Mouse (Mus musculus) frontal cortex, postnatal 25 days (tissue): ENCODE measurements around the gene Psors1c2.
"Not testable (repeated sequence)": the region's sequence is repeated elsewhere in the genome, so short reads cannot be mapped to it uniquely, and the experiment has no call there.

Experiments used
- DNase-seq, 2 experiments: peaks; one replicate each; pipeline ENCODE4 v3.0.0; 2022; ENCODE audit warnings: low spot score in 2 of 2

Psors1c2 gene

DNA sequence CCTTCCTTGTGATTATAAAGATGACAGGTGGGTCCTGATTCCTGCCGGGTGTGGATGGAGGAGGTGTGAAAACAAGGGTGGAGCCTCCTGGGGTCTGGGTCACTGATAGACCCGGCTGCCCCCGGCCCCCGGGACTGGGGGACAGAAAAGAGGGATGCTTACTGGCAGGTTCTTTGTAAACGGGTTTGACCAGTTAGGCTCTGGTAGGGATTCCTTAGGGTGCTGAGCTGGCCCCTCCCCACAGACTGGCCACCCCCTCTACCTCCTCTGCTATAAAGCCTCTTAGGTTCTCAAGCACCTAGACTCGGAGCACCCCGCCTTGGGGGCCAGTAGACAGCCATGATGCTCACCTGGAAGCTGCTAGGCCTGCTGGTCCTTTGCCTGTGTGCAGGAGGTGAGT, at the start of gene Psors1c2:
Gene Psors1c2, plus strand, starts transcription at position 301 of the 400 bp plus-strand sequence.
- DNase-seq: no peak

DNA sequence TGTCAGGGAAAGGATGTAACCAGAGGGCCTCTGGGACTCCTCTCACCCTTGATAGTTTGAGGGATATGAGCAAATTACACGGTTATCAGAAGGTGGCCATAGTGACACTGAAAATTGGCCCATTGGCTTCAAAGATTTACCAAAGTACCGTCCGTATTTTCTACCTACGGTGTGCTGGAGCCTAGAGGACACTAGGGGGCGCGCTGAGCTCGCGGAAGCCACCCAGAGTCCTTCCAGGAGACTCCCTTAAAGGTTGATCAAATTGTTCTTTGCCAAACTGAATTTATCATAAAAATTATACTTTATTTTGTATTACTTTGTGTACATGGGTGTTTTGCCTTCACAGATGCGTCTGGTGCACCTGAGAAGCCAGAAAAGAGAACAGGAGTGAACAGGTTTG, 48.9 kb upstream of the Psors1c2 start:
- peak; percentile 28 to 48 for DNase-seq

DNA sequence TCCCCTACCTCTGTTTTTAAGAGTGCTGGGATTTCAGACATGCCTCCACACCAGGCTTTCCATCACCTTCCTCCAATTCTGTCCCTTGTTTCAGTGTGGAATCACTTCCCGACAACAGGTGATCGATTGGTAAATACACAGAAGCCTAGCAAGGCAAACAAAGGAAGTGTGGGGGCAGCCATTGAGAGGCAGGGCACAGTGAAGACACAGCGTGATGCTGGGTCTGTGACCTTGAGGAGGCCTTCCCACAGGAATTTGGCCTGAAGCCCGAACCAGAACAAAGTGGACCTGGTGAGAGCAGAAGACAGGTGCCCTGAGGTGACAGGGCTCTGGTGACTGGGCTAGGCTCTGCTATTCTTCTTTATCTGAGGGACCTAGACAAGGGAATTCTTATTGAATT, 47.3 kb upstream of the Psors1c2 start:
- no peak for DNase-seq

DNA sequence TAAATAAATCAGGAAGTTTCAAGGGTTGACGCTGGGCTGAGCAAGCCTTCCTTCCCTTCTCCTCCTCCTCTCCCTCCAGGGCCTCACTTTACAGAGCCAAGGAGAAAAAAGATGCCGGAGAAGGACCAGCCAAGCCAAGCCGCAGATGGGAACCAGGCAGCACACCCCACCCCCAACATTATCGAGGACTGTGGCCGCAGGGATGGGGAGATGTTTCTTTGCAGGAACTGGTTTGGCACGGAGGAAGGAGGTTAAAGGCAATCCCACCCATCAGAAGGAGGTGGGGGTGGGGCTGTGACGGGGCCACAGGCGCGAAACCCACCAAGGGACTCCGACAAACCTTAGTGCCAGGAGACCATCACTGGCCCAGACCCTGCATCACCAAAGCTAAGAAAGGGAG, 46.3 kb upstream of the Psors1c2 start:
- DNase-seq: no peak

DNA sequence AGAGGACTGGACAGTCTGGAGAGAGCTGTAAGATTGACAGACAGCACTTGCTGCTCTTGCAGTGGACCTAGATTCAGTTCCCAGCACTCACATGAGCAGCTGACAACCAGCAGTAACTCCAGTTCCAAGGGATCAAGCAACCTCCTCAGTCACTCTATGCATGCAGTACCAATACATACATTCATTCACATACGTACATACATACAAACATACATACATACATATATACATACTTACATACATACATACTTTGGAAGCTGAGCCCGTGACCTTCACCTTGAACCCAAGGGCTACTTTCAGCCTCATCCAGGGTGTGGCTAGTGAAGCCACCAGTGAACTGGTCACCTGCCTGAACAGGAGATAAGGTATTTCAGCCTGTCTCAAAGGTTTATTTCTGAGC, 45.0 kb upstream of the Psors1c2 start:
- DNase-seq: no peak

DNA sequence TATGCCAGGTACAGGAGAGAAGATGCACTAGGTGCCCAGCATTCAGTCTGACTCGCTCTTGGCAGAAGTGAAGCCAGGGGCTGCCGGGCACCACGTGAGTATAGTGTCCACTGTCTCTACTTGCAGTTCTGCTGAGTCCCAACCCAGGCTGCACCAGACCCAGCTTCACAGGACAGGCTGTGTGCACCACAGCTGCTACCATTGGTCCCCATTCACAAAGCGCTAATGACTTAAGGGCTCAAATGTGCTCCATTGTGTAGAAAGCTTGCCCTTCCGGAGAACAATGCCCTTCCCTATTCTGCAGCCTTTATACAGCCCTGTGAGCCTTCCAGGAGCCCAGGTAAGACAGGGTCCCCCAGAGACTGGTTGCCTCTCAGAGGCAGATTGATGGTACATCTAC, 42.7 kb upstream of the Psors1c2 start:
- DNase-seq: no peak

DNA sequence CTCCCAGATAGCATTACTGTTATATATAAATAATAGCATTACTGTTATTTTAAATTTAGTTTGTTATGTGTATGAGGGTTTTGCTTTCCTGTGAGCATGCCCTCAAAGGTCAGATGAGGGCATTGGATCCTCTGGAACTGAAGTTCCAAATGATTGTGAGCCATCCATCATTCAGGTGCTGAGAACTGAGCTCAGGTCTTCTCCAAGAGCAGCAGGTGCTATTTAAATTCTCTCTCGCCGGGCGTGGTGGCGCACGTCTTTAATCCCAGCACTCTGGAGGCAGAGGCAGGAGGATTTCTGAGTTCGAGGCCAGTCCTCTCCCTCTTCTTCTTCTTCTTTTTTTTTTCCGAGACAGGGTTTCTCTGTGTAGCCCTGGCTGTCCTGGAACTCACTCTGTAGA, 35.9 kb upstream of the Psors1c2 start:
- DNase-seq: no peak

DNA sequence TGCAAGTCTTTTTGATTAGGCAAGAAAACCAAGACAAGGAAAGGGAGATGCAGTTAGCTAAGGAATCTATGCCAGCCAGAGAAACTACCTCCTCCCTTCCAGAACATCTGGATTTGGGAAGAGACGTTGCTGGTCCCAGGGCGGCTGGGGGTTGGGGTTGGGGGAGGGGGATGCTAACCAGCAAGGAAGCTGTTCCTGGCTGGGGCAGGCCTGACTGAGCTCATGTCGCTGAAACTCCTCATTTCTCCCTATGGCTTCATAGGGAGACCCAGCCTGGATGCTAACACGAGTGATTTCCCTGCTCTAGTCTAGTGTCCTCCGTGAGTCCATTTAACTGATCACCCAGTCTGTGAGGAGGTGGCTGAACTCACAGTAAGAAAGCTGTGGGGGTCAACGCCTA, 30.8 kb upstream of the Psors1c2 start:
- DNase-seq: no peak

DNA sequence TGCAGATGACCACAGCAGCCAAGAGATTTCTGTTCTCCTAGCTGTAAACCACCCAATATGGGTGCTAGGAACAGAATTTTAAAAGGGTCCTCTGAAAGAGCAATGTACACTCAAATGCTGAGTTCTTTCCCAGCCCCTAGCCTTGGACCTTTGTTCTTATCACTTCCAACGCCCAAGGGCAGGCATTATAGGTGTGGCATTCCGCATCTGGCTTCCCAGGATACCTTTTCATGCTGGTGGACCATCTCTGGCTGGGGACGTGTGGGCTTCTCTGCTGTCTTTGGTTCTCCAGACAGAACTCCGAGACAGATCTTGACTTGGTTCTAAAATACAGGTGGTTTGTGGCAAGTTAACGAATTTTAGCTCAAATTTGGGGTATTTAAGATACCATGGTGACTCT, 30.2 kb upstream of the Psors1c2 start:
- no peak for DNase-seq

DNA sequence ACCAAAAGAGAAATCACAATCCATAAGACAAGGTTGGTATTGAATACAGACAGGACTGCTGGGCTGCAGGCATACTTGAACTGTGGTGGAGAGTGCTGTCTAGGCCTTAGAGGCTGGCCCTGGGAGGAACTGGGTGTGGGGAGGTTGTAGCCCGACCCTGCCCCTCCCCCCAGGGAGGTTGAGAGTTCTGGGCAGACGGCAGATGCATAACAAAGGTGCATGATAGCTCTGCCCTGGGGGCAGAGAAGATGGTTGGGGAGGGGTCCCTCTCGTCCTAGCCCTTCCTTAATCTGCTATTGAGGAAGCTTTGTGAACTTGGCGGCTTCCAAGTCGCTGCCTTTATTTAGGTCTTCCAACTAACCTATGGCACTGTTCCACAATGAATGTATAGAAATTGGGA, 29.2 kb upstream of the Psors1c2 start:
- DNase-seq: no peak

DNA sequence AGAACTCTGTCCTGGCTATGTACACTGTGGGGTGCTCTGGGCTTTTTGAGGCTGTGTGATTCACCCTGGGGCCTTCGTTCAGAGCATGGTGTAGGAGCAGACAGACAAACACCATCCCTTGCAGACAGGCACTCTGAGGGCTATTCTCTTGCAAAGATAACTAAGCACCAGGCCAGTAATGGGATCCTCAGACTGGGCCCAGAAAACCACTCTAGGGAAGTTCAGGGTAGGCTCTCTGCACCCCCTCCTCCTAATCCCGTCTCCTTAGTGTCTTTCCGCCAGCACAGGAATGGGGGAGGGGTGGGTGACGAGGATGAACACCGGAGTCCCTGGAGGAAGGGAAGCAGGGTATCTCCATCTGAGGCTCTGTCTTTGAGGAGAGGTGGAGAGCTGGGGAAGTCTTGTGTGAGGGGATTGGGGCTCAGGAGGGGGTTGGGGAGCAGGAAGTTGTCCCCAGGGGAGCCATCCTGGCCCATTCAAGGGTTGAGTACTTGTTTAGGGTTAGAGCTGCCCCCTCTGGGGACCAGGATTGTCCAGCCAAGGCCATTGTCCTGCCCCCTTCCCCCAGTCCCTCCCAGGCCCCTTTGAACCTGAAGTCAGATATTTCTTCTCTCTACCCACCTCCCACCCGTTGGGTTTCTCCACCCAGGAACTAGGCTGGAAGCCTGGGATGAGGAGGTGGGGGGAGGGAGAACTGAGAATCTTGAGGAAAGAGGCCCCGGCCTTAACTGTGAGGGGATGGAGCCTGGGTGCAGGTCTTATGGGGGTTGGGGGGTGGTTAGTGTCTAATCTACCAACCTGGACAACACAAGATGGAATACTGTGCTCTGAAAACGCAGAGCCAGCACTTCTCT, 28.1 kb upstream of the Psors1c2 start:
- no peak for DNase-seq

DNA sequence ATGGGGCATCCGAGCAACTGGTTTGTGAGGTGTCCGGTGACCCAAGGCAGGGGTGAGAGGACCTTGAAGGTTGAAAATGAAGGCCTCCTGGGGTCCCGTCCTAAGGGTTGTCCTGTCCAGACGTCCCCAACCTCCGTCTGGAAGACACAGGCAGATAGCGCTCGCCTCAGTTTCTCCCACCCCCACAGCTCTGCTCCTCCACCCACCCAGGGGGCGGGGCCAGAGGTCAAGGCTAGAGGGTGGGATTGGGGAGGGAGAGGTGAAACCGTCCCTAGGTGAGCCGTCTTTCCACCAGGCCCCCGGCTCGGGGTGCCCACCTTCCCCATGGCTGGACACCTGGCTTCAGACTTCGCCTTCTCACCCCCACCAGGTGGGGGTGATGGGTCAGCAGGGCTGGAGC, 27.2 kb upstream of the Psors1c2 start, which contains the start of gene Pou5f1:
Gene Pou5f1, plus strand, starts transcription at position 243 of the 400 bp plus-strand sequence.
- no peak for DNase-seq

DNA sequence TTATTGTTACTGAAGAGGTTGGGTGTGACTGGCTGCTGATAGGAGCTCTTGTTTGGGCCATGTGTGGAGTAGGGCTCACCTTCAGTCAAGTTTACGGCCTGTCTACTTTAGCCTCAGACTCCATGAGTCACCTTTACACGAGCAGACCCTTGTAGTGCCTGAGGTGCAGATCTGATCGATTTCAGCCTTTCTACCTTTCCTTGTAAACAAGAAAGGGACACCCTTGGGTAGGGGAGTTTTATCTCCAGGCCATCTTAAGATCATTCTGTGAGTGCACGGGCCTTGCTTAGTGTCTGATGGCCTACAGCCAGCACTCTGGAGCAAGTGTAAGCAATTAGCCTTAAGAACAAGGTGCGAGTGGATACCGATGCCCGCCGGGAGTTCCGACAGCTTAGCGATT, 26.1 kb upstream of the Psors1c2 start:
- no peak for DNase-seq

DNA sequence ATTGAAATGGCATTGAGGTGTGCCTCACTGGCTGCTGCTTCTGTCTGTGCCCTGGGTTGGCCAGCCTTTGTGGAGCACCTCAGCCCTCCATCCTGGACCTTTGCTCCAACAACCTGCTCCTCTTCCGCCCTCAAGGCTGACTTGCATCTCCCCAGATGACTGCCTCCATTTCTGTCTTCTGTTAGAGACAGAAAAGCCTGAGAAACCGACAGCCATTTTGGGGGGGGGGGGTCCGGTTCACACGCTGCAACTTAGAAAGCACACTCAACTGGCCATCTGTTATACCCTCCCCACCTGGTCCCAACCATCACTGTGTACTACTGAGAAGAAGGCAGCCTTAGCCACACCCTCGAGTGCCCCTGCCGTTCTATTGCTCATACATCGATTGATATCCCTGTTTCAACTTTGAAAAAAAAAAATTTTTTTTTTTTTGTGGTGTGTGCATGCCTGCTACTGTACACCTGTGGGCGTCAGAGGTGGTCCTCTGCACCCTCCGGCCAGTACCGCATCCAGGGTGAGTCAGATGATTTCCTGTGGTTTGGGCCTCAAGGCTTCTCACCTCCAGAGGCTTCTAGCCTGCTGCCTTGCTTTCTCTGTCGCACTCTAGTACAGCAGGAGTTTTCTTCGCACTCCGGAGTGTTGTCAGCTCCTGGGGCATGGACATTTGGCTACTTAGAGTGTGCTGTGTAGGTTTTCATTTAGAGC, 25.3 kb upstream of the Psors1c2 start:
- no peak for DNase-seq

DNA sequence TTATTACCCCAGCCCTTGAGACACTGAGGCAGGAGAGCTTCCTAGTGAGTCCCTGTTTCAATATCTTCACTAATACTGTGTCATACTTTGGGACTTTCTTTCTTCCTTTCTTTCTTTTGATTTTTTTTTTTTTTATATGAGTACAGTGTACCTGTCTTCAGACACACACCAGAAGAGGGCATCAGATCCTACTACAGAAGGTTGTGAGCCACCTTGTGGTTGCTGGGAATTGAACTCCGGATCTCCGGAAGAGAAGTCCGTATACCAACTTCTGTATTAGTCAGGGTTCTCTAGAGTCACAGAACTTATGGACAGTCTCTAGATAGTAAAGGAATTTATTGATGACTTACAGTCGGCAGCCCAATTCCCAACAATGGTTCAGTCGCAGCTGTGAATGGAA, 24.7 kb upstream of the Psors1c2 start:
- not testable (repeated sequence) for DNase-seq

DNA sequence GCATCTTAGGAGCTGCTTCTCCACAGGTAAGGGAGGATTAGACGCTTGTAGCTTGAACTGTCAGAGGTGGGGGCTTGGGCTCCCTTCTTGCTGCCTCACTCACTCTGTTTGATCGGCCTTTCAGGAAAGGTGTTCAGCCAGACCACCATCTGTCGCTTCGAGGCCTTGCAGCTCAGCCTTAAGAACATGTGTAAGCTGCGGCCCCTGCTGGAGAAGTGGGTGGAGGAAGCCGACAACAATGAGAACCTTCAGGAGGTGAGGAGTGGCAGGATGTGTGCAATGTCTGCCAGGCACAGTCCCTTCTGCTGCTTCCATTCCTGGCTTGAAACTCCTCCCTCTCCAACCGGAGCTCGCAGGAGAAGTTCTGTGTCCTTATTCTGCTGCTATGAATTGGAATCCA, 23.7 kb upstream of the Psors1c2 start:
- DNase-seq: no peak

DNA sequence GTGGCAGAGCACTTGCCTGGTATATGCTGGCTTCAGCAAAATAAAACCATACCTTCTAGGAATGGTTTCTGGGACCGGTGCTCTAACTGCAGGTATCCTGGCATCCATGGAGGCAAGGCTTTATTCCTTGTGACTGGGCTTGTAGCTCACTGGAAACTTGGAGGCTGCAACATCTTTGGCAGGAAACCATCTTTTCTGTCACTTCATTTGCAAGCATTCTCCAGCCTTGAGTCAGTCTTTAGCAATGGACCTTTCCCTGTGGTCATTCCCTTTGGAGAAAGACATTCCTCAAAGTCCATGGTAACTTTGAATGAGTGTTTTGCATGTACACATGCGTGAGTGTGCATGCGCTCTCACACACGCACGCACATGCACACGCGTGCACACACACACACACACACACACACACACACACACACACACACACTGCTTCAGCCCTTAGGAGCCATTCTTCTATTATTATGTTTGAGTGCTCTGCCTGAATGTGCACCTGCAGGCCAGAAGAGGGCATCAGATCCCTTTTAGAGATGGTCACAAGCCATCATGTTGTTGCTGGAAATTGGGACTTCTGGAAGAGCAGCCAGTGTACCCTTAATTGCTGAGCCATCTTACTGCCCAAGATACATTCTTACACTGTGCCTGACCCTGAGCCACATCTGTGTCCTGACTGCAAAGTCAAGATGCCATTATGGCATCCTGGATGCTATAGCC, 19.9 kb upstream of the Psors1c2 start:
- DNase-seq: no peak

DNA sequence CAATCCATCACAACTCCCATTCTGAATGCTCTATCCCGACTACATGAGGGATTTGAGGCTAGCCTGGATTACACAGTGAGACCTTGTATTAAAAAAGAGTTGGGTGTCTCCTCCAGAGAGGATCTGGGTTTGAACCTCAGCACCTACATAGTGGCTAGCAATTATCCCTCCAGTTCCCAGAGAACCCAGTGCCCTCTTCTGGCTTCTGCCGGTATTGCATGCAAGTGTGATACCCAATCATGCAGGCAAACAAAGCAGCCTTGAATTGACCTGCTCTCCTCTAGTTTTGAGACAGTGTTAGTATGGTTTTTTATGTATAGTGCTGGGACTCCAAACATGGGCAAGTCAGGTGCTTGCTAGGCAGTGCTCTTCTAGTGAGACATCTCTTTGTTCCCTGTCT, 19.1 kb upstream of the Psors1c2 start:
- DNase-seq: peak; percentile 45 to 61

DNA sequence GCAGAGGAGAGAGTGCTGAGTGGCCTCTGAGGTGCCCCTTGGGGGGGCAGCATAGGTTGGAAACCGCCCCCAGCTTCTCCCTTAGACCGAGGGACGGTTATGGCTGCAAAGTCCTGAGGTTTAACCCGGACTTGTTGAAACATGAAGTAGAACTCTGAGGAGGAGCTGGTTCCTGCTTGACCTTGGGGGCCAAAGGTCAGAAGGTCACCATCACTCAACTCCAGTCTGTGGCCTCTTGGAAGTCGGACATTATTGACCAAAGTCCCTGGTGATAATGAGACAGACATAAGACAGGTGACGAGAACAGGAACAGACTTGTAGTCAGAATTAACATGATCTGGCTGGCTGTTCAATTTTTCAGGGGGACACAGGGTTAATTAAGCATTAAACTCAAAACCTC, 18.2 kb upstream of the Psors1c2 start:
- DNase-seq: no peak

DNA sequence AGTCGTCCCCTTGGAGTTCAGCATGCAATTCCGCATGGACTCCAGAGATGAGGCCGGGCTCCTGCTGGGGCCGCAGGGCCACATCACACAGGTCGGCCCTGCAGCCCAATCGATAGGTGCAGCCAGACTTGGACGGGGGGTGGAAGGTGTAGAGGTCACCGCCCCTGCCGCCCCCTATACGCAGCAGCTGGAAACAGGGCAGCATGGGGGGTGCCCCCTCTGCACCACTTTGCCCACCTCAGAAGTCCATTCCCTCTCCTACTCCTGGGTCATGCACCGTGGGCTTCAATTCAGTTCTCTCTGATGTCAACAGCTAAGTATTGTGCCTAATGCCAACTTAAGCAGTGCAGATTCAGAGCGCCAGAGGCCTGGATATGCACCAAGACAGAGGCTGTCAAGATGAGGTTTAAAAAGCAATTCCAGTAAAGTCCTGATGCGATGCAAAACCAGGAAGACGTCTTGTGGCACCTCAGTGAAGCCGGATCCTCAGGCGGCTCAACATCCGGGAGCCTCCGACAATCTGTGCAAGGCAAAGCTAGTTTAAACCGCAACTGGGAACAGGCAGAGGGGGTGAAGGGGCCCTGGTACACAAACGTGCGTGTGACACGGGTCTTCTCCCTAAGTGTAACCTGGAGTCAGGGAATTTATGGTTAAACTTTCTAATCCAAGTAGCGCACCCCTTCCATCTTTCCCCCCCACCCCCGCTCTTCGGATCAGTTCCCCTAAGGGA, 16.9 kb upstream of the Psors1c2 start:
- no peak for DNase-seq

DNA sequence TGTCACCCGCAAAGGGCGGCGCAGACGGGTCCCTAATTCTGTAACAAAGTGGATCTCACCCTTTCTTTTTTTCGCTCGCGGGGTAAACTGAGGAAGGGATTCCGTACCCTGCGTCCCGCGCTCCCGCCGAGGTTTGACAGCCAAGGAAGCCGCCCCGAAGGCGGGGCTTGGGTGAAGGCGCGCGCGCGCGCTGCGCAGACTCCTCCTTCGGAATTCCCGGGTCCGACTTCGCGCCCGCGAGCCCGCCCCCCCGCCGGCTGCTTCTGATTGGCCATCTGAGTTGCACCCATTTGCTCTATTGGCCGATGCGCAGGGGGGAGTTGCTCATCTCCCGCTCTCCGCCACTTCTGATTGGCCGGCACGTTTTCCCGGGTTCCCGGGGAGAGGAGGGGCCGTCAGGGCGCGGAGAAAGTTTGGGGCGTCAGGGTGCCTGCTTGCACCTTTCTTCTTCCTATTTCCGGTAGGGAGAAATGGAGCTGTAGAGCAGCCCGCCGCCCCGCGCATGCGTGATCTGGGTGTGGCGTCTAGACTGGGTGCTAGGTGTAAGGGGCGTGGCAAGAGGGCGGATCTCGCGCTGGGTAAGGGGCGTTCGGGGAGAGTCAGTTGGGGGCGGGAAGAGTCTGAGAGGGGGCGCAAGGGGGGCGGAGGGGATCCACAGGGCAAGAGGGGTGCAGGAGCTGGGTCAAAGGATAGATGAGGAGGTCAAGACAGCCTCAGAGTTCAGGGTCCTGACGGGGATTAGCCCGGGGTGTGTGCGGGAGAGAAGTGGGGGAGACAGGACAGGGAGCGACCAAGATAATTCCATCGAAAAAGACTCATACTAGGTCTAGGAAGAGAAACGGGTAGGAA, 16.1 kb upstream of the Psors1c2 start, which contains the start of the genes Tcf19 and Cchcr1:
Gene Tcf19, minus strand, starts transcription at position 173 of the 849 bp plus-strand sequence.
Gene Cchcr1, plus strand, starts transcription at position 449 of the 849 bp plus-strand sequence.
- DNase-seq: peak; percentile 86 to 91
